Mouse (Mus musculus): ENCODE data around the gene Grhl3. TPM values are rescaled to one million over a fixed set of nuclear protein-coding genes. Genes with fewer than 3 reads are reported as not detected.
A peak's percentile ranks its signal among the peaks of the same experiment; 100 is the strongest.

Gene Grhl3
- polyA plus RNA-seq, 1 experiment from 2014 or later, result 3.2 TPM

DNA sequence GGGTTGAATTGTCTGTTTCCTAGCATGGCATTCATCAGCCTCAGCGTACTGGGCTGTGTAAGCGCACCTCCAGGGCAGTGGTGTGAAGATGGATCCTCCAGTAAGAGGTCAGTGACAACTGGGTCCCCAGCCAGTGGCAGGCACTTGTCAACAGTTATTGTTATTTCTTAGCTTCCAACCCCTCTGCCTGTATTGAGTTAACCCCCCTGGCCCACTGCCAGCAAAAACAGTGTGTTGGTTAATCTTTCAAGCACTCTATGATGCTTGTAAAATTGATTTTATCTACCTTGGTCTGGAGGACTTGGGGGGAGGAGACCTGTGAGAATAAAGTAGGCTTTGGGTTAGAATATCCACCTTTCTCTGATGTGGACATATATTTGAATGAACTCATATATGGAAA lies 29.1 kb downstream of the Grhl3 start:
- no peak overlapping the region for H3K9ac ChIP-seq (ENCODE audit: low read length)
- no peak for ATAC-seq (ENCODE audit: low FRiP score)
- no peaks in the 10 kb centered on the region for H3K27me3 ChIP-seq (ENCODE audit: control insufficient read depth, insufficient read depth, low read length)
- no peak overlapping the region for H3K4me3 ChIP-seq (ENCODE audit: low read depth, low read length)
- no peaks in the 10 kb centered on the region for H3K9me3 ChIP-seq (ENCODE audit: control insufficient read depth, low read length)
- no peaks in the 10 kb centered on the region for H3K36me3 ChIP-seq (ENCODE audit: control insufficient read depth, insufficient read depth, low read length)
- peaks cover 21% of the 10 kb centered on the region for H3K4me1 ChIP-seq (ENCODE audit: control insufficient read depth, insufficient read depth, low read length)
- no peak for DNase-seq (ENCODE audit: low spot score, missing footprints)
- no peak overlapping the region for H3K4me2 ChIP-seq
- no peak overlapping the region for H3K27ac ChIP-seq (ENCODE audit: low read depth, low read length)
- WGBS, result 95% methylated on average over 2 of the region's 2 CpGs

DNA sequence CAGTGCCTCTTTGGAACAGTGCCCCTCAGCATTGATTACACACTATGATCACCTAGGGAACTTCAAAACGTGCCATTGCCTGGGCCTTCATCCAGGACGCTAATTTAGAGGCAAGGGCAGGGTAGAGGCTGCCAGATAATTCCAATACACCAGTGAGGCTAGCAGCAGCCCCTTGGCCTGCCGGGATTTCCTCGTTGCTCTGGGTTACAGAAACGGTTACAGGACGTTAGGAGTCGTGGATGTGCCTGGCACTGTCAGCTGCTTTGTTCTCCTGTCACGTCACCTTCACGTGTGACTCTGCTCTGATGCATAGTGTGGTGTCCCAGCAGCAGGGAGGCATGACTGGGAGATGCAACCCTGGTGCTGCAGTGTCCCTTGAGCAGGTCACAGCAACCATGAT lies 33.4 kb downstream of the Grhl3 start:
- ATAC-seq (ENCODE audit: low FRiP score) (no peak), DNase-seq (ENCODE audit: low spot score, missing footprints) (no peak)
- 72% methylated on average over 9 of the region's 9 CpGs for WGBS
- H3K27ac ChIP-seq (ENCODE audit: low read depth, low read length), result no peak overlapping the region
- H3K9ac ChIP-seq (ENCODE audit: low read length), result no peak overlapping the region
- peaks cover 3% of the 10 kb centered on the region; the same call in 1 of the 2 replicates for H3K4me1 ChIP-seq (ENCODE audit: control insufficient read depth, insufficient read depth, low read length)
- H3K4me2 ChIP-seq, result no peak overlapping the region
- H3K4me3 ChIP-seq (ENCODE audit: low read depth, low read length), result no peak overlapping the region
- H3K36me3 ChIP-seq (ENCODE audit: control insufficient read depth, insufficient read depth, low read length), result no peaks in the 10 kb centered on the region
- H3K27me3 ChIP-seq (ENCODE audit: control insufficient read depth, insufficient read depth, low read length), result no peaks in the 10 kb centered on the region
- H3K9me3 ChIP-seq (ENCODE audit: control insufficient read depth, low read length), result no peaks in the 10 kb centered on the region

DNA sequence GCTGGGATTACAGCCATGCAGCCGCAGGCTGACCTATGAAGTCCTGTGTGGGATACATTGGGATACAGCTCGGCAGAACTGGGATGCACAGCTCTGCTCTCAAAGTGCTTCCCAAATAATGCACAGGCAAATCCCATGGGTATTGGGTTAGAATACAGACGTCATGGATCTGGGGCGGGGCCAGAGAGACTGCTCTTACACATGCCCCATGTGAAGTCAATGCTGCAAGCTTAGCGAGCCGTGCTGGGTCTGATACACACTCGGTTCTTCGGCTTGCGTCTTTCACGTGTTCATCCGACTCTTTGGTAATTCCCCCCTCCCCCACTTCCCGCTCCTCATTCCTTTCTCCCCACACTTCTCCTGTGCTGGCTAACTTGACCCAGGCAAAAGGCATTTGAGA lies 34.4 kb downstream of the Grhl3 start:
- 83% methylated on average over 12 of the region's 12 CpGs for WGBS
- no peaks in the 10 kb centered on the region for H3K27me3 ChIP-seq (ENCODE audit: control insufficient read depth, insufficient read depth, low read length)
- H3K9me3 ChIP-seq (ENCODE audit: control insufficient read depth, low read length), result no peaks in the 10 kb centered on the region
- H3K36me3 ChIP-seq (ENCODE audit: control insufficient read depth, insufficient read depth, low read length), result no peaks in the 10 kb centered on the region
- H3K4me1 ChIP-seq (ENCODE audit: control insufficient read depth, insufficient read depth, low read length), result no peaks in the 10 kb centered on the region
- H3K27ac ChIP-seq (ENCODE audit: low read depth, low read length), result no peak overlapping the region
- H3K4me2 ChIP-seq, result no peak overlapping the region
- DNase-seq (ENCODE audit: low spot score, missing footprints), result no peak
- H3K9ac ChIP-seq (ENCODE audit: low read length), result no peak overlapping the region
- no peak for ATAC-seq (ENCODE audit: low FRiP score)
- no peak overlapping the region for H3K4me3 ChIP-seq (ENCODE audit: low read depth, low read length)

DNA sequence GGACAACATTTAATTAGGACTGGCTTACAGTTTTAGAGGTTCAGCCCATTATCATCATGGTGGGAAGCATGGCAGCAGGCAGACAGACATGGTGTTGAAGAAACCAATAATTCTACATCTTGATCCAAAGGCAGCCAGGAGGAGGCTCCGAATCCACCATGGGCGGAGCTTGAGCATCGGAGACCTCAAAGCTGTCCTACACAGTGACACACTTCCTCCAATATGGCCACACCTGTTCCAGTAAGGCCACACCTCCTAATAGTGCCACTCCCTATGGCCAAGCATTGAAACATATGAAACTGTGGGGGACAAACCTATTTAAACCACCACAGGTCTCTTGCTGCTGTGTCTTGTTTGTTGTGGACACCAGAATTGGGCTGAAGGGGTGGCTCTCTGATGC lies 38.4 kb downstream of the Grhl3 start:
- Histone ChIP-seq H3K9ac (ENCODE audit: low read length) (no peak overlapping the region), H3K36me3 (ENCODE audit: control insufficient read depth, insufficient read depth, low read length) (no peaks in the 10 kb centered on the region), H3K4me2 (no peak overlapping the region), H3K27ac (ENCODE audit: low read depth, low read length) (no peak overlapping the region), H3K4me3 (ENCODE audit: low read depth, low read length) (no peak overlapping the region), H3K4me1 (ENCODE audit: control insufficient read depth, insufficient read depth, low read length) (no peaks in the 10 kb centered on the region), H3K27me3 (ENCODE audit: control insufficient read depth, insufficient read depth, low read length) (no peaks in the 10 kb centered on the region), H3K9me3 (ENCODE audit: control insufficient read depth, low read length) (no peaks in the 10 kb centered on the region; the same call in 1 of the 2 replicates)
- 96% methylated on average over 3 of the region's 3 CpGs for WGBS
- ATAC-seq (ENCODE audit: low FRiP score) (no peak), DNase-seq (ENCODE audit: low spot score, missing footprints) (no peak)

DNA sequence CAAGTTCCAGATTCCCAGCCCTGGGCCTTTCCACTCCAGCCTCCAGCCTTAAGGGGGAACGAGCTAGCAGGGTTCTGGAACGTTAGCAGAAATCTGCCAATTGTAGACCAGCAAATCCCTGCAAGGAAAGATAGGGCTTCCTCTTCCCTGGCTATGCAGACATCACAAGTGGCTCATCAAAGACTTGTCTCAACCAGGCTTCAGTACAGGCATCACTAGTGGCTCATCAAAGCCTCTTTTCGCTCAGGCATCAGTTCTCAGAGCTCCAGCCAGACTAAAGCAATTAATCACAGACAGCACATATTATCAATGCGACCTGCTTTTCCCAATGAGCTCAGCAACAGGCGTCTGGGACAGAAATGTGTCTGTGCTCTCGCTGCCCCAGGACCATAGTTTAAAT lies 40.4 kb downstream of the Grhl3 start:
- Histone ChIP-seq H3K4me2 (no peak overlapping the region), H3K9me3 (ENCODE audit: control insufficient read depth, low read length) (no peaks in the 10 kb centered on the region; the same call in 1 of the 2 replicates), H3K27me3 (ENCODE audit: control insufficient read depth, insufficient read depth, low read length) (no peaks in the 10 kb centered on the region), H3K4me1 (ENCODE audit: control insufficient read depth, insufficient read depth, low read length) (no peaks in the 10 kb centered on the region), H3K4me3 (ENCODE audit: low read depth, low read length) (no peak overlapping the region), H3K9ac (ENCODE audit: low read length) (no peak overlapping the region), H3K27ac (ENCODE audit: low read depth, low read length) (no peak overlapping the region), H3K36me3 (ENCODE audit: control insufficient read depth, insufficient read depth, low read length) (no peaks in the 10 kb centered on the region)
- ATAC-seq (ENCODE audit: low FRiP score) (no peak), DNase-seq (ENCODE audit: low spot score, missing footprints) (no peak)
- WGBS, result 78% methylated on average over 6 of the region's 6 CpGs

DNA sequence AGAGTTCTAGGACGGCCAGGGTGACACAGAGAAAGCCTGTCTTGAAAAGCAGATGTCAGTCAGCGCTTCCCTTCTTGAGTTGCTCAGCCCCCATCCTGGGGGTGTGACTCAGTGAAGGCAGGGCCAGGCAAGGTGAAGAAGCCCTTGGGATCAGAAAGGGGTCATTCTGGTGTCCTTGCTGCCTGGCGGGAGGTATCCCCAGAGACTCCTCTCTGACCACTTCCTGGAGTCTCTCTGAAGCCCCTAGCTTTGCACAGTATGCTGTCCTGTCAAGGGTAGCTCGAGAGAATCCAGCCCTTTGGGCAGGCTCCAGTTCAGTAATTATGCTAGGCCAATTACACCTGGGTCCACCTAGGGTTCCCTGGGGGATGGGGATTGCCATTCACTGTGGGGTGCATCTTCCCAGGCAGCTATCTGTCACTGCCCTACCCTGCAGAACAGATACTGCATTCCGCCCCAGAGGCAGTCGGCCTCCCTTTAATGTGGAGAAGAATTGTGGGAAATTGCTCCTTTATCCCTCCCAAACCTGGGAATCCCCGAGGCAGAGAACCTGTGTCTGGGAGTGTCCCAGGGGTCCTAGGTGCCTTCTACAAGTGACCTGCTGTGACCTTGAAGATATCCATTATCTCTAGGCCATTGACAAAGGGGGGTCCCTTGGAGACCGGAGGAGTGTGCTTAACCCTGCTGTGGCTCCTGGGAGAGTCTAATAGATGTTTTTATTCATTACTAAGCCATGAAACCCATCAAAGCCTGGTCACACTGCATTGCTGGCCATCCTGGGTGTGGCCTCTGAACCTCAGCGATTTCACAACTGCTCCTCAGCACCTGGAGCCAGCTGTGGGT lies 41.4 kb downstream of the Grhl3 start:
- peaks cover 2% of the 10 kb centered on the region; the same call in 1 of the 2 replicates for H3K27me3 ChIP-seq (ENCODE audit: control insufficient read depth, insufficient read depth, low read length)
- H3K4me1 ChIP-seq (ENCODE audit: control insufficient read depth, insufficient read depth, low read length), result peaks cover 2% of the 10 kb centered on the region; the same call in 1 of the 2 replicates
- no peak overlapping the region for H3K4me2 ChIP-seq
- H3K27ac ChIP-seq (ENCODE audit: low read depth, low read length), result no peak overlapping the region
- no peak overlapping the region for H3K4me3 ChIP-seq (ENCODE audit: low read depth, low read length)
- ATAC-seq (ENCODE audit: low FRiP score), result no peak
- 50% methylated on average over 9 of the region's 9 CpGs for WGBS
- H3K9ac ChIP-seq (ENCODE audit: low read length), result no peak overlapping the region
- no peaks in the 10 kb centered on the region for H3K36me3 ChIP-seq (ENCODE audit: control insufficient read depth, insufficient read depth, low read length)
- H3K9me3 ChIP-seq (ENCODE audit: control insufficient read depth, low read length), result no peaks in the 10 kb centered on the region; the same call in 1 of the 2 replicates
- no peak for DNase-seq (ENCODE audit: low spot score, missing footprints)

DNA sequence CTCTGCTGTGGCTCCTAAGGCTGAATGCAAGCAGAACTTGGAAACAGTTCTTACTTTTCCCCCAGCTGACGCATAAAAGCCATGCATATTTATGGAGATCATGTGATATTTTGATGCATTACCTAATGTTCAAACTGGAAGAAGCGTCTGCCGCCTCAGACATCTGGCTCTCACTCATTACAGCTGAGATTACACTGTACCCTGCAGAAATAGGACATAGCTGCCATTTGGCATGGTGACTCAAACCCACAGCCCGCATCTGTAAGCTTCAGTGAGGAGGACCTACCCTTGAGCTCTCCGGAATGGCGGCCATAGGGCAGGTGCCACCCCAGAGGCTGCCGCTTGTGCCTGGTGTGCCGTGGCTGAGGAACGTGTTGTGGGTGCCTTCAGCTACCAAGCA lies 42.2 kb downstream of the Grhl3 start:
- WGBS, result 90% methylated on average over 9 of the region's 9 CpGs
- peaks cover 2% of the 10 kb centered on the region; the same call in 1 of the 2 replicates for H3K27me3 ChIP-seq (ENCODE audit: control insufficient read depth, insufficient read depth, low read length)
- no peak for ATAC-seq (ENCODE audit: low FRiP score)

DNA sequence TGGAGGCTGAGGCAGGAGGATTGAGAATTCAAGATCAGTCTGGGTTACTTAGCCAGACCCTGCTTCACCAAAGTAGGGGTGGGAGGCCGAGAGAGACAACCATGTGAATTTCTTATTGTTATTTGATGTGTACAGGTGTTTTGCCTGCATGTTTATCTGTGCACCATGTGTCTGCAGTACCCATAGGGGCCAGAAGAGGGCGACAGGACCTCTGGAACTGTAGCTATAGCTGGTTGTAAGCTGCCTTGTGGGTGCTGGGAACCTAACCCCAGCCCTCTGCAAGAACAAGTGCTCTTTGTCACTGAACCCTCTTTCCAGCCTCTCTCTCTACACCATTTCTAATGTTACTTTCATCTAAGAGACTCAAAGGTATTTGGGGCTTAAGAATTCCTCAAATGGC lies 43.2 kb downstream of the Grhl3 start:
- no peak for DNase-seq (ENCODE audit: low spot score, missing footprints)
- H3K4me2 ChIP-seq, result no peak overlapping the region
- no peak for ATAC-seq (ENCODE audit: low FRiP score)
- H3K9me3 ChIP-seq (ENCODE audit: control insufficient read depth, low read length), result no peaks in the 10 kb centered on the region; the same call in 1 of the 2 replicates
- H3K36me3 ChIP-seq (ENCODE audit: control insufficient read depth, insufficient read depth, low read length), result no peaks in the 10 kb centered on the region
- H3K27ac ChIP-seq (ENCODE audit: low read depth, low read length), result no peak overlapping the region
- H3K27me3 ChIP-seq (ENCODE audit: control insufficient read depth, insufficient read depth, low read length), result peaks cover 7% of the 10 kb centered on the region; the same call in 1 of the 2 replicates
- WGBS, result 61% methylated on average over 2 of the region's 2 CpGs
- H3K4me1 ChIP-seq (ENCODE audit: control insufficient read depth, insufficient read depth, low read length), result peaks cover 19% of the 10 kb centered on the region
- no peak overlapping the region for H3K4me3 ChIP-seq (ENCODE audit: low read depth, low read length)
- H3K9ac ChIP-seq (ENCODE audit: low read length), result no peak overlapping the region

More for the DNA sequence above, 42.2 kb downstream of the Grhl3 start:
- no peak overlapping the region for H3K9ac ChIP-seq (ENCODE audit: low read length)
- H3K9me3 ChIP-seq (ENCODE audit: control insufficient read depth, low read length), result no peaks in the 10 kb centered on the region; the same call in 1 of the 2 replicates
- H3K36me3 ChIP-seq (ENCODE audit: control insufficient read depth, insufficient read depth, low read length), result no peaks in the 10 kb centered on the region
- no peak overlapping the region for H3K4me3 ChIP-seq (ENCODE audit: low read depth, low read length)
- no peak overlapping the region for H3K4me2 ChIP-seq
- H3K4me1 ChIP-seq (ENCODE audit: control insufficient read depth, insufficient read depth, low read length), result peaks cover 9% of the 10 kb centered on the region; the same call in 1 of the 2 replicates
- DNase-seq (ENCODE audit: low spot score, missing footprints), result no peak
- no peak overlapping the region for H3K27ac ChIP-seq (ENCODE audit: low read depth, low read length)

DNA sequence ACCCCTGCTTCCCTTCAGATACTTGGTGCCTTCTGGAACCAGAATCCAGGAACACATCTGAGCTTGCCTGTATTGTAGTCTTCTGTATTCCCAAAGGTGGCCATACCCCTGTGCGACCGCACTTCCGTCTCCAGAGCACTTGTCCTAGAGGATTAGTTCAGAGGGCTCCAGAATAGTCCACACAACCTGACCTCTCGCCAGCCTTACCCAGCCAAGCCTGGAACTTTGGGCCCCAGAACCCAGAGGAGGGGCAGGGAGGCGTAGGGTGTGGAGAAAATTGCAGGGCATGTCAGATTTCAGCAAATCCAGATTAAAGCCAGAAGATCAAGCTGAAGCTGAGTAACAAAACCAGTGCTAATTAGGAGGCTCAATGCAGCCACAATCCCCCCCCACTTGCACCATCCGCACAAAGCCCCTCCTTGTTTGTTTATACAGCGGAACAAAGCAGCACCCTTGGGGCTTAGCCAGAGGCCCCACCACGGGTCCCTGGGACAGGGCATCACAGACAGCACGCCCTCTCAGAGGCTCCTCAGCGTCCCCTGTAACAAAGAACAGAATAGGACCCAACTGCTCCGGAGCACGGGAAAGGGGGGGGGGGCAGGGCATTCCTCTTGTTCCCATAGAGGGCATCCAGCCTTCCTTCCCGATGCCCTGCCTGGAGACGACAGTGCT lies 47.3 kb downstream of the Grhl3 start:
- Histone ChIP-seq H3K9ac (ENCODE audit: low read length) (no peak overlapping the region), H3K4me2 (no peak overlapping the region; the same call in 1 of the 2 replicates), H3K27me3 (ENCODE audit: control insufficient read depth, insufficient read depth, low read length) (peaks cover 15% of the 10 kb centered on the region), H3K27ac (ENCODE audit: low read depth, low read length) (peak overlapping the region; percentile 26; the same call in 1 of the 2 replicates), H3K4me1 (ENCODE audit: control insufficient read depth, insufficient read depth, low read length) (peaks cover 32% of the 10 kb centered on the region), H3K4me3 (ENCODE audit: low read depth, low read length) (no peak overlapping the region), H3K9me3 (ENCODE audit: control insufficient read depth, low read length) (no peaks in the 10 kb centered on the region; the same call in 1 of the 2 replicates), H3K36me3 (ENCODE audit: control insufficient read depth, insufficient read depth, low read length) (no peaks in the 10 kb centered on the region)
- WGBS, result 7% methylated on average over 14 of the region's 14 CpGs
- DNase-seq (ENCODE audit: low spot score, missing footprints) (peak; percentile 93), ATAC-seq (ENCODE audit: low FRiP score) (peak; percentile 84)

All from midbrain, embryonic 11.5 days (tissue).